Mouse (Mus musculus): ENCODE measurements at regions not wholly inside any gene's neighbourhood (a gene's known extent, or its start where the extent isn't known, plus 50 kb on each side); places are given as distances from the start of the nearest gene placed in this dataset.

DNA sequence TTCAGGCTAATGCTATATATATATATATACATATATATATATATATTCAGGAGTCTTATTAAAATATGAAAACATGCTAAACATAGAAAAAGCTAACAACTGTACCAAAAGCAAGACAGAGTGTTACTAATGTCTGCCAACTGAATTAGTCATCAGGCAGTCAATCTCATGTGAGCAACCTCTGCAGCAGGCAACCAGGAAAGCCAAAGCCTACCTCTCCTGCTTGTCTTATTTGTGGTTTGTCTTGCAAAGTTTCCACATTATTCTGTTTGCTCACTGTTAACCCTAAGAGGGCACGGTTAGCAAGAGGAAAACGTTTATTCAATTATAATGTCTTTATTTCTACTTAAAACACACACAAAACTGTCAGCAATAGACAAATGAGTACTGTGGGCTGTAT lies 427.4 kb upstream of the Gm765 start:
- no peak for TF ChIP-seq CTCF (IDR thresholded peaks at IDR 0.05; ENCODE audit: control insufficient read depth, insufficient read depth, insufficient replicate concordance, low read depth, low read length)
- TF ChIP-seq POLR2A (IDR thresholded peaks at IDR 0.05; ENCODE audit: control insufficient read depth, low read depth, low read length): no peak

Measured in testis, adult 2 months (tissue).